Mouse (Mus musculus) olfactory bulb, adult 2 months (tissue): ENCODE data around the gene Atg3. TPM values are rescaled to one million over a fixed set of nuclear protein-coding genes. Genes with fewer than 3 reads are reported as not detected.

Source experiments
- H3K27ac ChIP-seq: fragments of 200-500 bp; 2 replicates; pipeline ENCODE4 v1.5.1; 2012; ENCODE audit warnings: low read depth, low read length; ENCODE audit not compliant: insufficient read depth
- H3K4me1 ChIP-seq: fragments of 200-500 bp; 2 replicates; pipeline ENCODE4 v1.6.1; 2012; ENCODE audit warnings: low read length; ENCODE audit not compliant: control insufficient read depth, insufficient read depth
- H3K4me3 ChIP-seq: fragments of 200-500 bp; 2 replicates; pipeline ENCODE4 v1.5.1; 2012; ENCODE audit warnings: mild to moderate bottlenecking, low read depth, low read length, moderate library complexity; ENCODE audit not compliant: insufficient read depth
- CTCF ChIP-seq: fragments of 200-500 bp; IDR thresholded peaks from 2 replicates; pipeline ENCODE4 v1.5.1; 2012; ENCODE audit warnings: low read depth, mild to moderate bottlenecking, low read length, moderate library complexity; ENCODE audit not compliant: insufficient read depth
- POLR2A ChIP-seq: fragments of 200-500 bp; IDR thresholded peaks from 2 replicates; pipeline ENCODE4 v1.6.1; 2012; ENCODE audit warnings: mild to moderate bottlenecking, low read depth, low read length, moderate library complexity; ENCODE audit not compliant: insufficient read depth
- WGBS: fragments of 180-500 bp; shearing (Covaris S2); methylation state at CpG from one replicate; pipeline ENCODE4 v1.1.7; 2018; 5-methylcytosine and 5-hydroxymethylcytosine counted together
- polyA plus RNA-seq: library from polyadenylated mRNA; stranded (reverse); fragments of >200 nt; gene quantifications from 2 replicates; pipeline ENCODE4 v1.2.4, GENCODE M21; 2012; ENCODE audit warnings: low replicate concordance; ENCODE audit not compliant: missing spikeins, insufficient read depth, insufficient read length

Atg3 gene
- polyA plus RNA-seq, 1 experiment = not detected

DNA sequence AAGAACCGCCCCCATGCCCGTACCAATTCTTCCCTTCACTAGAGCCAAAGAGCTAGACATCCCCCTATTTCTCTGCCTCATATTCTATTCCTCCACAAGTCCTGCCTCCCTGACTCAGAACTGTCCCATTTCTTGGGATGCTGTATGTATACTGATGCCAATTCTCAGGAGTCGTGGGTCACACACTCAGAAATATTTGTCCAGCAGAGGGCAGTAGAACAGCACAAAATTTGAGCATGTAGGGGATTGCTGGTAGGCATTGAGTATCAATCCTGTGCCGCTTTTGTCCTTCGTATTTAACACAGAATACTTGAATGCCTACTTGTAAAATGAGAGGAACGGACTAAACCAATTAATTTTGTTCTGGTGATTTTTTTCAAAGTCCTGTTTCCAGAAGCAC is 38.2 kb downstream of the Atg3 start:
- TF ChIP-seq CTCF = no peak
- TF ChIP-seq POLR2A = no peak
- Histone ChIP-seq H3K4me3 (no peak overlapping the region), H3K27ac (no peak overlapping the region), H3K4me1 (no peaks in the 10 kb centered on the region)
- 24% methylated on average over 6 of the region's 6 CpGs for WGBS

DNA sequence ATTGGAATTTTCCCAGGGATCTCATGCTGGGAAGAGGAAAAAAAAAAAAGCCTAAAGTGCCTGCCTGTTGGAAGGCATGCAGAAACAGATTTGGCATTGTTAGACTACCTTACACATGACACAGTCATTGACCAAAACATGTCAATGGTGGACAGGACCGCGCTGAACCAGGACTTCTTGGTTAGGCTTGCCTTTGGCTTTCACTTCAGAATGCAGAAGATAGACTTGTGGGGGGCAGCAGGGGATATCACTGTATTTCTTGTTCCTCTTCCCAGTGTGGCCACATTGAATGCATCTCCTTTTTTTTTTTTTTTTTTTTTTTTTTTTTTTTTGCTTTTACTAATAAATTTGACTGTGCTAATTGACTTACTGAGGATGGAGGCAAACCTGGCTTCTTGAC is 42.8 kb downstream of the Atg3 start:
- Histone ChIP-seq H3K4me1 (no peaks in the 10 kb centered on the region), H3K4me3 (no peak overlapping the region), H3K27ac (no peak overlapping the region)
- no peak for TF ChIP-seq POLR2A
- no peak for TF ChIP-seq CTCF
- 92% methylated on average over 2 of the region's 2 CpGs for WGBS

DNA sequence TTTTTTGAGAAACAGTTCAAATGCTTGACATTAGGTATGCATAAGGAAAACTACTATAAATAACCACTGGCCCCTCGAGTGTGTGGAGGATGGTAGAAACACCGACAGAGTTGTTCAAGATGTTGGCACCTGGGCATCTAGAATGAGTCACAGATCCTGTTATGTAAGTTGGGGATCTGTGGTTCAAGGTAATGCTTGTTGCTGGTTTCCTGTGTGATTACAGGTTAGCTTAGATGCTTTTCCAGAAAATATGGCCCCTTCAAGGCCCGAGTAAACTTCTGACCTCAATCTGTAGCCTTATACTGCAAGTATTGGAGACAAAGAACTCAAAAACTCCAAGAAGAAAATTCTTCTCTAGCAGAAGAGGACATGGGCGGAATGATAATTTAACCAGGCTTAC is 45.9 kb downstream of the Atg3 start:
- TF ChIP-seq POLR2A = no peak
- TF ChIP-seq CTCF = no peak
- Histone ChIP-seq H3K4me1 (no peaks in the 10 kb centered on the region), H3K27ac (no peak overlapping the region), H3K4me3 (no peak overlapping the region)
- 81% methylated on average over 4 of the region's 4 CpGs for WGBS

DNA sequence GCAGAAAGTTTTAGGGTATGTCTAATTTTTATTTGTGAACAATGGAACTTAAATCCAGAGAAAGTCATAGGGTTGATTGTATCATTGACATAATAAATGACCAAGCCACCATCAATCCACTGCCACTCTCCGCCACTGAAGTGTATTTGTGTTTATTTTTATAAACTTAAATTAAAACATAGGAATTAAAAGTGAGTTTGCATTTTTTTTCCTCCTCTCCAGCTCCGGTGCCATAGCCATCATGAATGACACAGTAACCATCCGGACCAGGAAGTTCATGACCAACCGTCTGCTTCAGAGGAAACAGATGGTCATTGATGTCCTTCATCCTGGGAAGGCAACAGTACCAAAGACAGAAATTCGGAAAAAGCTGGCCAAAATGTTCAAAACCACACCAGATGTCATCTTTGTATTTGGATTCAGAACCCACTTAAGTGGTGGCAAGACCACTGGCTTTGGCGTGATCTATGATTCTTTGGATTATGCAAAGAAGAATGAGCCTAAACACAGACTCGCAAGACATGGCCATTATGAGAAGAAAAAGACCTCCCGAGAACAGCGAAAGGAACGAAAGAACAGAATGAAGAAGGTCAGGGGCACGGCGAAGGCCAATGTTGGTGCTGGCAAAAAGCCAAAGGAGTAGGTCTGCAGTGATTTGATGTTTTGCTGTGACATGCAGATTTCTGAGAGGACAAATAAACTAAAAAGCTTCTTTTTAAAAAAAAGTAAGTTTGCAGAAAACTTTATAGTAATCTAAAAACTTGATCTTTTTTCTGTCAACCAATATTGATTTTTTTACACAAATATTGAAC is 46.5 kb downstream of the Atg3 start:
- H3K27ac ChIP-seq = no peak overlapping the region
- no peaks in the 10 kb centered on the region for H3K4me1 ChIP-seq
- H3K4me3 ChIP-seq = no peak overlapping the region
- no peak for TF ChIP-seq CTCF
- no peak for TF ChIP-seq POLR2A
- 80% methylated on average over 12 of the region's 12 CpGs for WGBS

DNA sequence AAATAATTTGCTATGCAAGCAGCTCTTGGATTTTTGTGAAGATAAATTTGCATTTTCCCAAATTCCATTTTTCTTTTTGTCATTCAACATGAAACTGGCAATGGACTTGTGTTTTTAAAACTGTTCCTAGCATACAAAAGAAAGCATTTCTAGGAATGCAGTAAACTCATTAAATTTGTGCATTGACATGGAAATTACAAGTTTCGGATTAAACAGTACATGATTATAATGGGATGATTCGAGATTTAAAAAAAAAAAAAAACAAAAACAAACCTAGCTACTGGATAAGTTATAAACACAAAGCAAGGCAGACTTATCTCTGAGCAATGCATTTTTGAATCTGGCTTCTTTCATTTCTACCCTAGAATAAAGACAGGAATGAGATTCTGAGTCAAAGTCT is 63.4 kb downstream of the Atg3 start:
- WGBS = 24% methylated on average over 2 of the region's 2 CpGs
- Histone ChIP-seq H3K4me3 (no peak overlapping the region), H3K4me1 (no peaks in the 10 kb centered on the region; the same call in 1 of the 2 replicates), H3K27ac (no peak overlapping the region)
- TF ChIP-seq CTCF = no peak

DNA sequence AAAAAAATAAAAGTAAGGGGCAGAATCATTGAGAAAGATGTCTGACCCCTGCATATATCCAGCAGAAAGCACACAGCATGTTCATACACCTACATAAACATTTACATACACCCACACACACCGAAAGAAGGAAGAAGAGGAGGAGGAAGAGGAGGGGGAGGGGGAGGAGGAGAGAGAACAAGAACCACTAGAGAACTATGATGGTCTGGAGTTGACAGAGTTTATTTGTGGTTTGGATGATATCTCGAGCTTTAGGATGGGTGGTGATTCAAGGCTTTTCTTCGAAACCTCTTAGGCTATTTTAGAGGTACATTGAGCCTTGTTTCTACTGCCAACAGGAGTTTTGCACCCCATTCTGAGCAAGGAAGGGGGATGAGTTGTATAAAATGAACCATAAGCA is 64.2 kb downstream of the Atg3 start:
- H3K4me1 ChIP-seq = no peaks in the 10 kb centered on the region; the same call in 1 of the 2 replicates
- H3K4me3 ChIP-seq = no peak overlapping the region
- TF ChIP-seq POLR2A = no peak
- TF ChIP-seq CTCF = no peak
- H3K27ac ChIP-seq = no peak overlapping the region
- WGBS = 80% methylated on average over 3 of the region's 3 CpGs

DNA sequence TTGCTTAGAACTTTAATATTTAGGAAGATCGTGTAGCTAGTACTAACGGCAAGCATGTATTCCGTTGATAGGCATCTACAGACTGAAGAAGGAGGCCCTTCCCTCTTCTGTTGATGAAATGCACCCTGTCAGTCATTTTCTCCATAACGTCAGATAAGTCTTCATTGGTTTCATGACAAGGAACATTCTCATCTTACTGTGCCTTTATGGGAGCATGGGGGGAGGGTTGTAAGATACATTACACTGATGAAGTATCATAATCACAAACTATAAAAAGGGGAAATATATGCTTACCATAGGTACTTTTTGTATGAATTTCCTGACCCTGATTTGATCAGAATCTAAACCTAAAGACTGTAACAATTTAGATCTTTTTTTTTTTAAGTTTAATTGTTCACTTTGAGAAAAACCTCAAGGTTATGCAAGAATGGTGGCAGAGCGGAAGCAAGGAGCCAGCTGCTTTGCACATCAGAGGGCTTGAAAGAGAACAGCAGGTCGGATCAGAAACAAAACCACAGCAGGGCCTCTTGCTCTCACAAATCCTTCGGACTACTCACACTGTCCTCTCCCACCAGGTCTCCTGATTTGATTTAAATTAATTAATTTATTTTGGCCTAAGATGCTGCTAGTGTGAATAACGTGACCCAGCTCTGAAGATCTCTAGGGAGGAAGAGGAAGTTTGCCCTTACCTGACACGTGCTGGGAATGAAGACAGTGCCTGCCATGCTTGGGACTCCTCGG is 65.2 kb downstream of the Atg3 start, which contains the start of gene Btla:
Gene Btla (plus strand): TSS at position 668 of the 741 bp plus-strand sequence.
- H3K4me1 ChIP-seq = no peaks in the 10 kb centered on the region; the same call in 1 of the 2 replicates
- WGBS = 66% methylated on average over 10 of the region's 10 CpGs
- TF ChIP-seq POLR2A (no peak), CTCF (no peak)
- no peak within 1 kb of the TSS for H3K27ac ChIP-seq
- no peak within 1 kb of the TSS for H3K4me3 ChIP-seq

DNA sequence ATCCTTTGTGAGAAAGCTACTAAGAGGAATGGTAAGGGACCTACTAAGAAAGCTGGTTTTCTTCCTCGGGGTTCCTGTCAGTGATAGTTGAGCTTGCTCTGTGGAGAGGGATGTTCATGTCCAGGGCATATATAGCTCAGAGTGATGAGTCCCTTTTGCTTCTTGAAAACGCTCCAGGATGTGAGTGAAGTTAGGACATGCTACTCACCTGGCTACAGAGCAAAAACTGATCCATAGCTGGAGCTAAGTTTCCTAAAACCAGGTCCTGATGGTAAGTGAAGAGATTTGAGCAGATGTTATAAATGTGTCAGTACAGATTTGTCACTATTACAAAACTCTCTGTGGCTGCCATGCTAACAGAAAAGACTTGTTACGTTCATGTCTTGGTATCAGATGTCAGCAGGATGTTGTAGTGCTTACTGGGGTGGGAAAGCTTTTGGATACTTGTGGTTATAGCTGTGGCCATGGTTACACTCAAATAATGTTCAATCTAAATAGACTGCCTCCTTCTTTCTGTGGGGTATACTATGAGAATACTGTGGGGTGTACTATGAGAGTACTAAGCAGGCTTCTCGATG is 65.9 kb downstream of the Atg3 start:
- Histone ChIP-seq H3K4me3 (no peak overlapping the region), H3K4me1 (no peaks in the 10 kb centered on the region; the same call in 1 of the 2 replicates), H3K27ac (no peak overlapping the region)
- WGBS = 77% methylated on average over 4 of the region's 4 CpGs
- no peak for TF ChIP-seq CTCF
- TF ChIP-seq POLR2A = no peak

DNA sequence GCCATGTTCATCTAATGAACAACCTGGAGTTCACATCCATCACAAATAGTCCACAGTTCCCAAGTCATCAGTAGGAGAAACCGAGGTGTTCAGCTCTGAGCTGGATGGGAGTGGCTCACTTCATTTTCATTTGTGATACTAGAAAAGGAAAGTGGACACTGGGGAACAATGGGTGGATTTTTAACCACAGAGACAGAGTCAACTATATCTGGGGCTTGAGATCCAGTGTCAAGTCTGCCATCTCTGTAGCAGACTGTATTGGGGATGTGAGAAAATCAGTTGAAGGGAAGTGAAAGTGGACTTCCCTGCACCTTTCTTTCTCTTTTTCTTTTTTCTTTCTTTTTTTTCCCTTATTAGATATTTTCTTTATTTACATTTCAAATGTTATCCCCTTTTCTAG is 68.4 kb downstream of the Atg3 start:
- TF ChIP-seq CTCF (no peak), POLR2A (no peak)
- Histone ChIP-seq H3K4me1 (no peaks in the 10 kb centered on the region; the same call in 1 of the 2 replicates), H3K4me3 (no peak overlapping the region), H3K27ac (no peak overlapping the region)
- 60% methylated on average over 1 of the region's 1 CpGs for WGBS
